Mouse (Mus musculus) thymus, postnatal 0 days (tissue): ENCODE results near the gene Zmiz1. TPM values are rescaled to one million over a fixed set of nuclear protein-coding genes. Genes with fewer than 3 reads are reported as not detected.
A peak's percentile ranks its signal among the peaks of the same experiment; 100 is the strongest.

Experiments
- DNase-seq: peaks from one replicate; pipeline ENCODE4 v3.0.0-alpha.2; 2015; ENCODE audit warnings: low spot score
- polyA plus RNA-seq: library from polyadenylated mRNA; unstranded; fragments of >200 nt; fragmentation: Nextera tagmentation; extraction: Ambion mirVana; gene quantifications from 2 replicates; pipeline ENCODE4 v1.2.1, GENCODE M21; 2015

Gene Zmiz1
- polyA plus RNA-seq, 1 experiment from 2014 or later = 26.4 TPM

DNA sequence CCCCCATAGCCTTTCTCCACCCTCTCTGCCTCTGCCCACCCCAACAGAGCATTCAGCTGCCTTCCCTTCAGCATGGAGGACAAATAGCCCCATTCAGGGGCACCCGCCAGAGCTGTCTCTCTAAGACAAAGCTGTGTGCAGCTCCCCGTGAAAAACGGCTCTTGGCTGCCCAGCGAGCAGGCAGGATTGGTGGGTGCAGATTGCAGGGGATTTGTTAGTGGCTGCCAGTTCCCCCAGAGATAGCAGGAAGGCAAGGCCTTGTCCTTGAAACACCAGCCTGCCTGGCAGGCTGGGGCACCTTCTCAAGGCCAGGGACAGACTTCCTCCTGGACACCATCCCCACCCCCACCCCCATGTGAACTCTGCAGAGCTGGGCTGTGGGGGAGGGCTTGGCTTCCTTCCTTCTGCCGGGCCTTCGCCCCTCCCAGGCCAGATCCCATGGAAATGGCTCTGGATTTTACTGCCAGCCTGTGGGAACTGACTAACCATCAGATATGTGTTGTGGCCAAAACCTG, 128.6 kb downstream of the Zmiz1 start:
- no peak for DNase-seq

DNA sequence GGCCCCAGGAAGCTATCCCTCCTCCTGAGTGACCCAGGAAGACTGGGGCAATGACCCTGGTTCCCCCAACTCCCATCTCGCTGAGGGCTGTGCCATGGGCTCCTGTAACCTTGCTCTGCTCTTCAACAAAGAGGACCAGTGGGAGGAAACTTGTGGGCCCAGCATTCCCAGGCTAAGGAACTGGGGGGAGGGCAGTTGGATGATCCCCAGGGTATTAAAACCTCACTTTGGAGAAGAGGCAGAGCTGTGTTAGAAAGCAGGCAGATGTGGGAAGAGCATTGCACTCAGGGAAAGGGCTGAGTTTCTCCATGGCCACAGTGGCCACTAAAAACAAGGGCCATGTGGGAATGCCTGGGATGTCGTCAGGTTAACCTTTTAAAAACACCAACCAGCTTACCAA, 129.2 kb downstream of the Zmiz1 start:
- DNase-seq = no peak

DNA sequence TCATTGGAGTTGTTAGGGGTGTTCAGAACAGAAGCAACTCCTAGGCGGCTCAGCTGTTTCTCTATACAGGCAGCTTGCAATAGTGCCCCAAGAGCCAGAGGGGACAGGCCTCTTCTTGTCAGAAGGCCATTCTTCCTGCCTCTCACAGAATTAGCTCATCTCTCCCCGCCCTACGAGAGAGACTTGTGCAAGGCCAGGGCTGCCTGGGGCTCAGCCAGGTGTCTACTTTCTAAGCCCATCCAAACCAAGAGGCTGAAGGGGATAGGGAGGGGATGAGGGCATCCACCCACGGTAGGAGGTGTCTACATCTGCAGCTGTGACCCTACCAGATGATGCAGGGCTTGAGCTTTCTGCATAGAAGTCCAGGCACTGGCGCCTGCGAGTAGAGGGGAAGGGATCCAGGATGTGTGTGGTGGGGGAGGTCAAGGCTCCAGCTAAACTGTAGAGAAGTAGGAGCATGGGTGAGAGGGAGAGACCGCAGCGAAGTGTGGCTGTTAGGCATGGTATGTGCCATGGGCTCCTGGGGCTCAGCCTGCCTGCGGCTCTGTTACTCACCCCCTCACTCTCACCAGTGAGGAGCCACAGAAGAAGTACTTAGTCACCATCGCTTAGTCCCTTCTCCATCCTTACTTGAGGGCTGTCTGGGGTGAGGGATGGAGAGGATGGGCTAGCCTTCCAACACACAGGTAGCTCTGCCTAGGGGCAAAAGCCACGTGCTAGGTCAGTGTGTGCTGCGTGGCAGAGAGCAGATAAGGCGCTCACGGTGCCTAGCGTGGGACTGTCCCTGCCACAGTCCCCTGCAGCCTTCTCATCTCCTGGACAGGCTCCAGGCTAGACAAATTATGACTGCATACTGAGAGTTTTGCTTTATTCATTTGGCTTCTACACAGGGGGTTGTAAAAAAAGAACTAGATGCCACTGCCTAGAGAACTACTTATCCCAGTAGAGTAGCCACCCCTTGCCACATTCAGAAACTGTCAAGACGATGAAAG, 130.3 kb downstream of the Zmiz1 start:
- DNase-seq = peak; percentile 35

DNA sequence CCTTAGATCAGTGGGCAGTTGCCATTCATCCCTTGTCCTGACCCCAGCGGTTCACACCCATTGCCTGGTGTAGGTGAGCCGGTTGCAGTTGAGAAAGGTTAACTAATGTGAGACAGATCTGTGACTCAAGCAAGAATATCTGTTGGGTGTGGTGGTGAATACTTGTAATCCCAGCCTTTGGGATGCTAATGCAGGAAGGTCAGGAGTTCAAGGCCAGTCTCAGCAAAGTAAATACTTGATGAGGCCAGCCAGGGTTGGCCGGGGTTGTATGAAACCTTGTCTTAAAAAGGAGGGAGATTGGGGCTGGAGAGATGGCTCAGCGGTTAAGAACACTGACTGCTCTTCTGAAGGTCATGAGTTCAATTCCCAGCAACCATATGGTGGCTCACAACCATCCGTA, 132.0 kb downstream of the Zmiz1 start:
- no peak for DNase-seq

DNA sequence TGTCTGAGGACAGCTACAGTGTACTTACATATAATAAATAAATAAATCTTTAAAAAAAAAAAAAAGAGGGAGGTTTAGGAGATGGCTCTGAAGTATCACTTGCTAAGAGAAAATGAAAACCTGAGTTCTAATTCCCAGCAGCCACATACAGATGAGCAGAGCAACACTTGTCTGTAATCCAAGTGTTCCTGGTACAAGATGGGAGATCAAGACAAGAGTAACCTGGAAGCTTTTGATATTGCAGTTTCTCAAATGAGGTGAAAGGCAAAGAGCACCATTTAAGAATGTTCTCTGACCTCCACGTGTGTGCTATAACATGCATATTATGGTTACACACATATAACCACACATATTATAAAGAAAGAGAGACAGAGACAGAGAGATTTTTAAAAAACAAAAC, 132.4 kb downstream of the Zmiz1 start:
- DNase-seq = no peak

DNA sequence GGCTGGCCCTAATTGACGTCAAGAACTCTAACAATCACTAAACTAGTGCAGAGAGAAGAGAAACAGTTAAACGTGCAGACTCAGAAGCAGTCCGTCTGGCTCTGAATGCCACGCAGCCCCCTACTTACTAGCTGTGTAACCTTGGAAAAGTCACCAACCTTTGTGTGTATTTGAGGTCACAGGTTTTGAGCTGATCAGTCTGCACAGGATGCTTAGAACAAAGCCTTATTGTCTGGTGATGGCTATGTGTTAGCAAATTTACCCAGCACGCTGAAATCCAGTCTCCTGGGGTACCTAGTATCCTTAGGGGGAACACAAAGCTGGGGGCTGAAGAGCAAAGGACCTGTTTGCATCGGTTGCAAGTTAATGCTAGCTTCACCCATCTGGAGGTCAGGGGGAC, 133.5 kb downstream of the Zmiz1 start:
- DNase-seq = no peak

DNA sequence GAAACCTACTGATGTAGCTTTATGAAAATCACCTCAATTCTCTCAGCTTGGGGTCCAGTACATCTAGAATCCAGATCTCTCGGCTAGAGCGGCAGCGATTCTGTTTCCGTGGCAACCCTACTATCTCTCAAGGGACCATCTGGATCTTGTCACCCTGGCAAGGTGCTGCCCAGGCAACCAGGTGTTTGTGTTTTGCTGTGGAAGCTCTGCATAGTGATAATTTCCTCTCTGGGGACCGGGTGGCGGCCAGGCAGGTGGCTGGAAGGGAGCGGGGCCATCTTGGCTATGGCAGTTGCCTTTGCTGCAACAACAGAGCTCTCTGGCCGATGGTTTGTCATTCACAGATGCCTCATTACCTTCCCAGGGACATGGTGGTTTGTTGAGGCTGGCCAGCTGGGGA, 134.9 kb downstream of the Zmiz1 start:
- DNase-seq = peak; percentile 48

DNA sequence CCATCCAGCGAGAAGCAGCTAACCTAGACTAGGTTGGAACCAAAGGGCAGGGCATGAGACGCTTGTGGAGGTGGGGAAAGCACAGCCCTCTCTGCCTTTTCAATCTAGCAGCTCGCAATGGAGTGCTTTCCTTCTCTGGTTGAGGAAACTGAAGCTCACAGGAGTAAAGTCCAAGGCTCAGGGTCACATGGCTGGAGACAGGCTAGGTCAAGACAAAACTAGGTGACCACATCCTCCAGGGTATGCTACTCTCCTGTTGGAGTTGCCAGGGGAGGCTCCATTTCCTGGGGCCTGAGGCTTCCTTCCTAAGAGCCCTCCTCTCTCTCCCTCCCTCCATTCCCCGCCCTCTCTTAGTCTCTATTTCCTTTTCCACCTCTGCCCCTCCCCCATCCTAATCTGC, 135.6 kb downstream of the Zmiz1 start:
- peak; percentile 30 for DNase-seq

DNA sequence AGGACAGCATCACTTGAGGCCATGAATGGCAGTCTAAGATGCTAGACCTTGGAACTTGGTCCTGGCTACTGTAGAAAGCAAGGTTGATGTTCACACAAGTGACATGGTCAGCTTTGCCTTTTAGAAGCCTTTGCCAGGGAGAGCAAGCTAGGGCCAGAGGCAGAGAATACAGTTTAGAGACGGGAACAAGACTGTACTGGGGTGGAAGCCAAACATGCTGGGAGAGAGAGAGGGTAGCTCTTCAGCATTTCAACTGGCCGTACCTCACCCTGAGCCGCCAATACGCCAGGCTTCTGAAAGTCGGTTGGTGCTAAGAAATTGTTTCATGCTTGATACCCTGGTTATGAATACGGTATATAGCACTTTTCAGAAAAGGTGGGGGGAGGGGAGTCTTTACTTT, 140.0 kb downstream of the Zmiz1 start:
- no peak for DNase-seq

DNA sequence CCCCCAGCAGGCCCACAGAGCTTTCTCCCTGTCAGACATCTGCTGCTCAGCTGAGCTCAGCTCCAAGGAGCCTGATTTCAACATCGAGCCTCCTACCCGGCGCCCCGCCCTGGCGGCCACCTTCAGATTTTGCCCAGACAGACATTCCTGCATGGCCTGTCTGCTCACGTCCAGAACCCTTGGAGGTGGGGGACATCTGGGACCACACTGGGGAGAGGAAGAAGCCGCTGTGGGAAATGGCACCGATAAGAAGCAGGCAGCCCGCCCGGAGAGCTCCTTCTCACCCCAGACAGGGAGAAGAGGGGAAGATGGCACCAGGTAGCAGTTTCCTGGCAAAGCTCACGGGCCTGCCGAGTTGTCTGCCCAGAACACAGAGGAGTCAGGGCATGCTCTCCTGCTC, 140.9 kb downstream of the Zmiz1 start:
- DNase-seq = no peak

DNA sequence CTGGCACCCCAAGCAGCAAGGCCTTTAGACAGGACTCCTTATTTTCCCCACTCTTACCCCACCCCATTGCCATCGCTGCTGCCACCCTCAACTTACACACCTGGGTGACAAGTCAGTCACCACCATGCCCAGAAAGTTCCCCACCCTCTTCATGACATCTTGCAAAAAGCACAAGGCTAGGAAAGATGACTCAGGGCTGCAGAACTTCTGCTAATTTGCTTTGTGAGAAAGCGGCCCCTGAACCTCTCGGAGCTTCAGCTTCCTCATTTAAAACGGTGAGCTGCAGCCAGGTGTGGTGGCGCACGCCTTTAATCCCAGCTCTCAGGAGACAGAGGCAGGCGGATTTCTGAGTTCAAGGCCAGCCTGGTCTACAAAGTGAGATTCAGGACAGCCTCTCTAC, 141.4 kb downstream of the Zmiz1 start:
- DNase-seq = peak; percentile 19

DNA sequence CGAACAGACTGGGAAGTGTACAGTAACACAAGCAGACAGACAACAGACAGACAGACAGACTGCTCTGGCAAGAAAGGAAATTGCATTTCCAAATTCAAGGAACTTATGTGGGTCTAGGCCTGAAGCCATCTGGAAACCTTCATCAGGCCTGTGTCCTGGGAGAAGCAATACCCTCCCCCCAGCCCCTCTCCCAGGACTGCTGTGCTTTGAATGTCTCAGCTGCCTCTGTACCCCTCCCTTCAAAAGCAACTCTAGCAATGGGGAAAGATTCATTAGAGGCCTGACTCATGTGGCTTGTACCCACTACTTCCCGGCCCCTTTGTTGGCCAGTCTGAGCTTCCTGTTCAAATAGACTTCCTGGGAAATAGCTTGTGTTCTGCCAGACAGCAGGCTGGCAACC, 142.0 kb downstream of the Zmiz1 start:
- no peak for DNase-seq

DNA sequence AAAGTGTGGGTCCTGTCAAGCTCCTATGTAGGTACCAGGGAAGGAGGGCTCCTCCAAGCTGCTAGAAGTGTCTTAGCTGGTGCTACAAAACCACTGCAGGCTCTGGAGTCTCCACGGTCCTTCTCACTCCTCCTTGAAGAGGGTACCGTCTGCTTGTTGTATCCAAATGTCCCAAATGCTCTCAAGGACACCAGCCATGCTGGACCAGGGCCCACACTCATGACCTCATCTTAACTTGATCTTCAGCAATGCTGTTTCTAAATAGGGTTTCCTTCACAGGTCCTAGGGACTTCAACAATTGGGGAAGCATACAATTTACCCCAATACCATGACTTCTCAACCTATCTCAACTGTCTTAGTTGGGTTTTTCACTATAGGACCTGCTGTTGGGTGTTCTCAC, 143.0 kb downstream of the Zmiz1 start:
- no peak for DNase-seq

DNA sequence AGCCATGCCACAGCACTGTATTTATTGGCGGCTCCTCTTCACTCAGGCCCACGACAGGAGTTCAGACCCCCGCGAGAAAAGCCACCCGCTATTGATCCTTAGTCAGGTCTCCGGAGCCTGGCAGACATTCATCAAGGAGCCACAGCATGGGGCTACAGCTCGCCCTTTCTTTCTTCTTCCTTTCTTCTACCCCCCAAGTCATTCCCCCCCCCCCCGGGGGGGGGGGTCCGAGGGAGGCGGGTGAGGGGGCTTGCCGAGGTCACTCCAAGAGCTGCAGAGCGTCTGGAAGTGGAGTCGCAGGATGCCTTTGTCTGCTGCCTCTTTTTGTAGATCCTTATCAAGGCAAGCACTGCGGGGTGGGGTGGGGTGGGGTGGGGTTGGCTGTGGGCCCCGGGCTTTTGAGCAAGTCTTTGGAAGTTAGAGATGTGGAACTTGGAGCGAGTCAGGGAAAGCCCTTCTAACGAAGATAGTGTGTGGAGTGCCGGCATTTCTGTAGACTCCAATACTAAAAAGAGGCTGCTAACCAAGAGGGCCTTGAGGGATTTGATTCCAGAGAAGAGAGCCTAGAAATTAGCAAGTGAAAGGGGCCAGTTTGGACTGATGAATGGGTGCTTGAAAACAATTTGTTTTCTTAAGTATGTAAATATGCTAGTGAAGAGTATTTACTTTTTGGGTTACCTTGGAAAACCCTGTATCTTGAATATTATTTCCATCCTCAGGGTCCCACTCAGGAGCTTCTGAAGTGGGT, 145.6 kb downstream of the Zmiz1 start:
- no peak for DNase-seq

DNA sequence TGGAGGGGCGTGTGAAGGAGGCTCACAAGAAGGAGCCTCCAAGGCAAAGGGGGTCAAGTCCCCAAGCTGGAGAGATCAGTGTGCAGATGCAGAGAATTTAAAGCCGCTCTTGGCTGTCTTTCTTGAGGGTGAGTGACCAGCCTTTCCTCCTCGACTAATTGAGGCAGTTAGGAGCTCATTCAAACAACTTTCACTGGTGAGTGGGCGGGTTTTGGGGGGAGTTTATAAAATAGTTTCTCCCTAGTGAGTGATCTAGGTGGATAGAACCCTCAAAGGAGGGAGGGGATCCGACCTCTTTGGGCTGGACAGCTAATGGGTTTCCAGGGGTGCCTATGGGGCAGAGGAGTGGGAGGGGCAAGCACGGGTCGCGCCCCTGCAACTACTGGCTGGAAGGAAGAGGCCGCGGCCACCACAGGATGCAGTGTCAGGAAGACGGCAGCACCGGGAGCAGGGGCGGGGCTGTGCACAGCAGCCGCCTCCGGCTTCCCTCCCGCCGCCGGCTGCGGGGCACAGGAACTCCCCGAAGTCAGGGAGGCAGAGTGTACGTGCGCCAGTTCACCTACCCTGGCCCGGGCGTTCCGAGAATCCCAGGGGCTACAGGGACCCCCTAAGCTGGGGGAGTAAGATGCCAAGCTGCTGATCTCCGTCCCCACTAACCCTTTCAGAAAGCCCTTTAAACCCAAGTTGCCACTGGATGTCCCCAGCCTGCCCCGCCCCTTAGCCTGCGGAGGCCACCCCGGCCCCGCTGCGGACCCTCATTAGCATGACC, 147.6 kb downstream of the Zmiz1 start:
- DNase-seq = peak; percentile 76

DNA sequence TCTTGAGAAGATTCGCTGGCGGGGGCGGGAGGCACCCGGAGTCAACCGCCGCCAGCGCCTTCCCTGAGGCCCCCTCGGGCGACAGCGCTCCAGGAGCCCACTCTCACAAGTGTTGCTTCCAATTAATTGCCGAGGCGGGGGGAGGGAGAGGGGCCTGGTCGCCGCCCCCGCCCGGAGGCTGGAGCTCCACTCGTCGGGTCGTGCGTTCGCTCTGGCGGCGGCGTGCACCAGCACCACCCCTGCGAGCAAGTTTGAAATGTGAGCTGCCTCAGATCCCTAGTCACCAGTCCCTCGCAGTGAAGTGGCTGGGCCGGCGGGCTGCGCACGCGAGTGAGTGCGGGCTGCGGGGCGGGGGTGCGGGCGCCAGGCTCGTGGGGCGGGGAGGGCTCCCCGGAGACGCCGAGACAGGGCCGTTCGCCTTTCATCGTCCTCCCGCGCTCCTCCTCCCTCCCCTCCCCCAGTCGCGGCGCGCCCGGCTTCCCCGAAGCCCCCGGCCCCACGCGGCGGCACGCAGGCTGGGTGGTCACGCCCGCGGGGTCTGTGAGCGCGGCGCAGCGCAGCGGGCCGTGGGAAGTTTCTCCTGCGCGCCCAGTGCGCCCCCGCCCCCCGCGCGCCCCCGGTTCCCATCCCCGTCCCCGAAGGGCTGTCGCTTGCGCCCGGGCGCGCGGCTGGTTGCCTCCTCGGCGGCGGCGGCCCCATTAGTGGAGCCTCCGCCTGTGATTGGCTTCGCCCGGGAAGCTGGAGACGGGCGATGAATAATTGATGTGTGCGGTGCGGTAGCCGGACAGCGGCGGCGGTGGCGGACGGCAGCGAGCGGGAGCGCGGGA, 148.4 kb downstream of the Zmiz1 start:
- peak; percentile 51 for DNase-seq

DNA sequence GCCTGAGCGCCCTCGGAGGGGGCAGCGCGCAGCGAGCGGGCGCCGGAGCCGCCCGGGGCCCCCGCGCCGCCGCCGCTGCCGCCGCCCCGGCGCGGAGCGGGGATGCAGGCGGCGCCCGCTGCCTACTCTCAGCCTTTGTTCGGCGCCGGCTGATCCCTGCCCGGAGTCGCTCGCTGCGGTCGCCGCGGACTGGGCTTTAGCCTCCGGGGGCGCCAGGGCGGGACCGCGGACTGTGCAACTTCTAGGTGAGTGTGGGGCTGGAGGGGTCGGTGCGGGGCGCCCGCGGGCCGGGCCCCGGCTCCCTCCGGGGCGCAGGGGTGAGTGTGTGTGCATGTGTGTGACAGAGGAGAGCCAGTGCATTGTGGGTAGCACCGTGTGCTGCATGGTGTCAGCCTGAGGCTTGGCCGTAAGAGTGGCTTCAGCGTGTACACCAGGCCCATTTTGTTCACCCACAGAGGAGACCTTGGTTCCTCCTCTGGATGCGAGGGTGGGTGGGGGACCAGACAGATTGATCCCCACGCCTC, 149.0 kb downstream of the Zmiz1 start:
- DNase-seq = peak; percentile 57

DNA sequence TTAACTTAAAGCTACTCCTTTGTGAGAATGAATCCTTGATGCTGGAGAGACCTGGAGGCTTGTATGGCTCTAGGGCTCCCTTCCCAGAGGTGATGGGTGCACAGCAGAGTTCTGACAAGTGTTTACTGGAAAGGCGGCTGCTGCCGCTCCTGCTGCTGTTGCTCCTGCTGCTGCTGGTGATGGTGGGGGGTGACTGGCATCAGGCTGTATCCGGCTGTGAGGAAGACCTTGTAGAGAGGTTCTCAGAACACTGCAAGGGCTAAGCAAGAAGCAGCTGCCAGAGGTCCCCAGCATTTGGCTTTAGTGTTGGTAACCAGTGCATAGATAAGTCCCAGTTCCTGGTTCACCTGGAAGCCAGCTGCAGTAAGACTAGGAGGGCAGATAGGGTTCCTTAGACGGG, 149.6 kb downstream of the Zmiz1 start:
- DNase-seq = peak; percentile 27

DNA sequence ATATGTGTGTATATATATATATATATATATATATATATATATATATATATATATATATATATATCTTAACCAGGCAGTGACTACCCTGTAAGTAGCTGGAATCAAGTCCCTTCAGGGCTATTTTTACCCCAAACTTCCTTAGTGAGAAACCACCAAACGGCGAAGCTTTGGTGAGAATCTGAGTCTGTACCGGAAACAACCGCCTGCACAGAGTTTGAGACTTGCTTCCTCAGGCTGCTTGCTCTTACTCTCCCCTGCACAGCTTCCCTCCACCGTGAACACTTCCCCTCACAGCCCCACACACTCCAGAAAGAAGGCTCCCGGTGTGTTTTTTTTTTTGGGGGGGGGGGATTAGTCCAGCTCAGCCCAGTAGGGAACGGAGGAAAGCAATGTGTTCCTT, 150.4 kb downstream of the Zmiz1 start:
- peak; percentile 70 for DNase-seq

DNA sequence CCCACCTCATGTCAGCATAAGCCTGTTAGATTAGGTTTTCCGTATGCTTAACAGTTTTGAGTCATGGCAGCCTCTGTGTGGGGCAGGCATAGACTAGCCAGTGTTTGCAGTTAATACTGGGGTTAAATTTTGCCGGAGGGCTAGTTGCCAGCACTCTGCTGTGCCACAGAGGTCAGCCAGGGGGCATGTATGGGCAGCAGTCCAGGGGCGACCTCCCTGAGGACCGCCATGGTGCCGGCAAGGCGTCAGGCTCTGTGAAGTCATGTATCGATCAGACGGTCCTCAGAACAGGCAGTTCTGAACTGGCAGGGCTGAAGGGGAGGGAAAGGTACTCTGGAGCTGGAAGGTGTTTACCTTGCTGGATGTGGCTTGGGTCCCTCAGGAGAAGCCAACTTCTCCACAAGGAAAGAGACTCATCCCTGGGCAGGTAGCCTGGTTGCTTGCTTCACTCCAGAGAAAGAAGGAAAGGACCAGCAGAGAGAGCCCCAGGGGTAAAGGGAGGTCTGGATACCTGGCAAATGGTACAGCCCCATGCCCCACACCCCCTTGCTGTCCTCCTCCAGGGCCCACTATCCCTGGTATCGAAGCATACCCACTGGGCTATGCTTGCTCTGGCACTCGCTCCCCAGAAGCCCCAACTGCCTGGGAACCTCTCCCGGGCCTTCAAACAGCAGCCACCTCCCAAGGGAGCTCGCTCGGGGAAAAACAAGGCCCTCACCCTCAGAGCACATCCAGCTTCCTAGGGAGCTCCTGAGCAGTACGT, 151.6 kb downstream of the Zmiz1 start:
- DNase-seq = no peak
